Comparison of ENCODE assay signal across 35 mouse cellular contexts in genomic region chr17:34808599-34809205, GRCm38 (mm10). TPM values are rescaled to one million over a fixed set of nuclear protein-coding genes. Genes with fewer than 3 reads are reported as not detected.
DNase-seq lines count a peak whose midpoint lies in the region; ATAC-seq lines count a peak whose summit lies in the region.
"Had no signal": no experiment of that assay in that cellular context is flagged by ENCODE, and none has a peak within 500 bp of the region (broad histone marks: within the 10 kb centered on the region; RNA-seq: fewer than 3 reads in every experiment).

No protein-coding gene starts in this region.

- no peak for ATAC-seq in heart, embryonic 12.5 days (ENCODE audit: insufficient number of reproducible peaks, low FRiP score)
- ATAC-seq in activated CD4-positive, CD25-positive, alpha-beta regulatory T cell, adult 4 months: no peak
- ATAC-seq: inflammation-experienced regulatory T-cells, adult 6 months; lung, postnatal 0 days had no signal

- WGBS in heart, embryonic 12.5 days: 74% methylated on average over 6 of the region's 6 CpGs

- H3K36me3 ChIP-seq in heart, embryonic 12.5 days: no peaks in the 10 kb centered on the region
- H3K36me3 ChIP-seq: forebrain, embryonic 12.5 days; G1E; hindbrain, embryonic 15.5 days; midbrain, embryonic 12.5 days; neural tube, embryonic 13.5 days had no signal

- DNase-seq in adrenal gland, adult 2 months: peak; percentile 64
- no peak for DNase-seq in adrenal gland, postnatal 25 days
- peak; percentile 72 for DNase-seq in heart, adult 11 months
- peak; percentile 34 for DNase-seq in testis, postnatal 10 days (ENCODE audit: low spot score)
- DNase-seq in testis, postnatal 14 days (ENCODE audit: low spot score): no peak
- no peak for DNase-seq in kidney, postnatal 25 days
- DNase-seq: cerebellum, adult 8-10 months; gastrocnemius, postnatal 14 days; kidney, adult 11 months; kidney, postnatal 14 days; lung, adult 18-20 months; thymus, adult 18-20 months; thymus, postnatal 25 days had no signal

- H3K9ac ChIP-seq in heart, embryonic 12.5 days: no peak overlapping the region
- H3K9ac ChIP-seq: forebrain, embryonic 12.5 days; hindbrain, embryonic 15.5 days; midbrain, embryonic 12.5 days; neural tube, embryonic 13.5 days had no signal

- H3K27me3 ChIP-seq in heart, embryonic 12.5 days (replicated peaks): peaks cover 8% of the 10 kb centered on the region
- H3K27me3 ChIP-seq: forebrain, embryonic 12.5 days; hindbrain, embryonic 15.5 days; megakaryocyte, embryonic 14.5 days; midbrain, embryonic 12.5 days; neural tube, embryonic 13.5 days had no signal

- no peak overlapping the region for H3K27ac ChIP-seq in heart, embryonic 12.5 days (ENCODE audit: poor library complexity, severe bottlenecking)
- H3K27ac ChIP-seq: forebrain, embryonic 12.5 days; hindbrain, embryonic 15.5 days; midbrain, embryonic 12.5 days; neural tube, embryonic 13.5 days had no signal

- peaks cover 8% of the 10 kb centered on the region for H3K9me3 ChIP-seq in heart, embryonic 12.5 days (replicated peaks)
- H3K9me3 ChIP-seq: hindbrain, embryonic 15.5 days had no signal

- H3K4me1 ChIP-seq in heart, embryonic 12.5 days (replicated peaks): no peaks in the 10 kb centered on the region
- H3K4me1 ChIP-seq: forebrain, embryonic 12.5 days; hindbrain, embryonic 15.5 days; megakaryocyte, embryonic 14.5 days; midbrain, embryonic 12.5 days; neural tube, embryonic 13.5 days had no signal

- H3K4me3 ChIP-seq in heart, embryonic 12.5 days: no peak overlapping the region
- H3K4me3 ChIP-seq: erythroblast, embryonic 14.5 days; forebrain, embryonic 12.5 days; hindbrain, embryonic 15.5 days; megakaryocyte, embryonic 14.5 days; midbrain, embryonic 12.5 days; neural tube, embryonic 13.5 days had no signal

- H3K4me2 ChIP-seq in heart, embryonic 12.5 days: no peak overlapping the region
- H3K4me2 ChIP-seq: forebrain, embryonic 12.5 days; heart, embryonic 11.5 days; hindbrain, embryonic 15.5 days; midbrain, embryonic 12.5 days; neural tube, embryonic 13.5 days had no signal

RNA-seq across cellular contexts. Expression of gene Cyp21a1, which starts 4.3 kb away (rescaled TPM):
- total RNA-seq in adrenal gland, adult 2 months (2021): over 10,000 TPM in 1 of 2 experiments, 1,000 to 10,000 TPM in 1; 5,616 to 11,133 TPM
- polyA plus RNA-seq in adrenal gland, adult 2 months (2012; rRNA removed): 14,410 and 19,594 TPM in 2 replicates
- total RNA-seq in adrenal gland, postnatal 25 days (2021): 6,026 and 7,512 TPM in 2 replicates
- polyA plus RNA-seq in heart, embryonic 12.5 days (2016; fragmentation: Nextera tagmentation; extraction: Ambion mirVana): 0.15 TPM in 1 of 2 replicates, not detected in the other
- polyA plus RNA-seq in activated CD4-positive, CD25-positive, alpha-beta regulatory T cell, adult 4 months (2017; shearing (Covaris generic)): not detected
- total RNA-seq: G1E; granulocyte monocyte progenitor cell, adult 5-6 weeks; hematopoietic stem cell, adult 5-6 weeks; layer of hippocampus, postnatal 10 days; left cerebral cortex, adult 18-20 months; left cerebral cortex, postnatal 14 days had no signal
- polyA plus RNA-seq: cortical plate, adult 2 months; embryonic facial prominence, embryonic 14.5 days; erythroblast, embryonic 14.5 days; forebrain, embryonic 12.5 days; G1E; heart, embryonic 11.5 days; heart, postnatal 0 days; hindbrain, embryonic 15.5 days; inflammation-experienced regulatory T-cells, adult 6 months; kidney, embryonic 14.5 days; limb, embryonic 11.5 days; lung, postnatal 0 days; midbrain, embryonic 12.5 days; neural tube, embryonic 13.5 days had no signal

RNA-seq across cellular contexts. Expression of gene Stk19, which starts 28.0 kb away (rescaled TPM):
- 10 to 100 TPM; 38.5 to 55.1 TPM for total RNA-seq in adrenal gland, adult 2 months (2021)
- 139 and 176 TPM in 2 replicates for polyA plus RNA-seq in adrenal gland, adult 2 months (2012; rRNA removed)
- 45.1 and 45.5 TPM in 2 replicates for total RNA-seq in adrenal gland, postnatal 25 days (2021)
- polyA plus RNA-seq in heart, embryonic 12.5 days (2016; fragmentation: Nextera tagmentation; extraction: Ambion mirVana): 18.2 and 19.6 TPM in 2 replicates
- 10 to 100 TPM; 37.3 to 51.6 TPM for polyA plus RNA-seq in activated CD4-positive, CD25-positive, alpha-beta regulatory T cell, adult 4 months (2017; shearing (Covaris generic))

RNA-seq across cellular contexts. Expression of gene Dxo, which starts 28.1 kb away (rescaled TPM):
- 100 to 1,000 TPM in 1 of 2 experiments, 10 to 100 TPM in 1; 47.0 to 126 TPM for total RNA-seq in adrenal gland, adult 2 months (2021)
- 82.7 and 107 TPM in 2 replicates for polyA plus RNA-seq in adrenal gland, adult 2 months (2012; rRNA removed)
- total RNA-seq in adrenal gland, postnatal 25 days (2021): 54.8 and 65.0 TPM in 2 replicates
- 37.2 and 39.9 TPM in 2 replicates for polyA plus RNA-seq in heart, embryonic 12.5 days (2016; fragmentation: Nextera tagmentation; extraction: Ambion mirVana)
- 10 to 100 TPM; 19.8 to 28.0 TPM for polyA plus RNA-seq in activated CD4-positive, CD25-positive, alpha-beta regulatory T cell, adult 4 months (2017; shearing (Covaris generic))

RNA-seq across cellular contexts. Expression of gene Skiv2l, which starts 41.3 kb away (rescaled TPM):
- 10 to 100 TPM; 62.1 to 65.8 TPM for total RNA-seq in adrenal gland, adult 2 months (2021)
- polyA plus RNA-seq in adrenal gland, adult 2 months (2012; rRNA removed): 105 and 112 TPM in 2 replicates
- 69.2 and 79.3 TPM in 2 replicates for total RNA-seq in adrenal gland, postnatal 25 days (2021)
- polyA plus RNA-seq in heart, embryonic 12.5 days (2016; fragmentation: Nextera tagmentation; extraction: Ambion mirVana): 35.3 and 39.5 TPM in 2 replicates
- 10 to 100 TPM; 26.0 to 38.5 TPM for polyA plus RNA-seq in activated CD4-positive, CD25-positive, alpha-beta regulatory T cell, adult 4 months (2017; shearing (Covaris generic))

RNA-seq across cellular contexts. Expression of gene Nelfe, which starts 41.5 kb away (rescaled TPM):
- total RNA-seq in adrenal gland, adult 2 months (2021): 10 to 100 TPM; 55.5 to 67.6 TPM
- polyA plus RNA-seq in adrenal gland, adult 2 months (2012; rRNA removed): 22.8 and 31.5 TPM in 2 replicates
- total RNA-seq in adrenal gland, postnatal 25 days (2021): 57.9 and 61.6 TPM in 2 replicates
- 73.7 and 81.3 TPM in 2 replicates for polyA plus RNA-seq in heart, embryonic 12.5 days (2016; fragmentation: Nextera tagmentation; extraction: Ambion mirVana)
- 10 to 100 TPM; 45.4 to 53.4 TPM for polyA plus RNA-seq in activated CD4-positive, CD25-positive, alpha-beta regulatory T cell, adult 4 months (2017; shearing (Covaris generic))

Comparison
In these comparisons a context has a peak if more than half of its experiments do, and no peak if none do; other contexts are left out.
1. DNase-seq: peak in adrenal gland, adult 2 months (single experiment), heart, adult 11 months (single experiment) and testis, postnatal 10 days (single experiment); none in adrenal gland, postnatal 25 days (single experiment), testis, postnatal 14 days (single experiment) and kidney, postnatal 25 days (0 of 2).
2. RNA of gene Cyp21a1, which starts 4.3 kb away (polyA plus RNA-seq): 14,410 to 19,594 TPM in adrenal gland, adult 2 months; 0.15 TPM in heart, embryonic 12.5 days and not detected in activated CD4-positive, CD25-positive, alpha-beta regulatory T cell, adult 4 months; every median in the first group is over 1,000 times any median in the second.